Mouse (Mus musculus) small intestine, adult 2 months (tissue): ENCODE measurements around the gene Stk38.
A peak's percentile ranks its signal among the peaks of the same experiment; 100 is the strongest.

ENCODE experiments used
- CTCF ChIP-seq: fragments of 200-500 bp; IDR thresholded peaks from 2 replicates; pipeline ENCODE4 v1.5.1; 2012; ENCODE audit warnings: low read depth, mild to moderate bottlenecking, control low read depth, inconsistent platforms, low read length, moderate library complexity, mixed read lengths; ENCODE audit not compliant: insufficient replicate concordance, insufficient read length; ENCODE audit errors: extremely low read depth
- POLR2A ChIP-seq: fragments of 200-500 bp; IDR thresholded peaks from 2 replicates; pipeline ENCODE4 v1.6.1; 2012; ENCODE audit warnings: low read depth, mild to moderate bottlenecking, control low read depth, inconsistent platforms, low read length, moderate library complexity

- TF ChIP-seq CTCF (peak; percentile 59; the same call in 1 of the 2 replicates), POLR2A (no peak)
These were observed 37.1 kb upstream of the Stk38 start for GRCm38 (mm10) chr17:29044925-29045319.
